Mouse (Mus musculus) stomach, embryonic 14.5 days (tissue): Measurements from ENCODE around the gene Cdkal1. TPM values are rescaled to one million over a fixed set of nuclear protein-coding genes. Genes with fewer than 3 reads are reported as not detected.

Source experiments
- ATAC-seq: fragments of 200-750 bp; cut with Nextera tagmentation; 2 replicates; pipeline ENCODE4 v1.8.0; 2017; ENCODE audit warnings: low read depth, moderate TSS enrichment; ENCODE audit not compliant: insufficient number of reproducible peaks, insufficient read depth, low FRiP score
- H3K27ac ChIP-seq: fragments of 300-500 bp; sonication (generic); 2 replicates; pipeline ENCODE4 v1.5.1; 2014; ENCODE audit warnings: mild to moderate bottlenecking, low read length, moderate library complexity, mixed read lengths
- H3K27me3 ChIP-seq: fragments of 300-500 bp; sonication (generic); 2 replicates; pipeline ENCODE4 v1.6.1; 2014; ENCODE audit warnings: low read length, control low read depth, mixed read lengths; ENCODE audit not compliant: control insufficient read depth, insufficient read depth
- H3K36me3 ChIP-seq: fragments of 300-500 bp; sonication (generic); 2 replicates; pipeline ENCODE4 v1.6.1; 2014; ENCODE audit warnings: mild to moderate bottlenecking, control low read depth, low read length, moderate library complexity, mixed read lengths; ENCODE audit not compliant: control insufficient read depth, insufficient read depth
- H3K4me1 ChIP-seq: fragments of 300-500 bp; sonication (generic); 2 replicates; pipeline ENCODE4 v1.6.1; 2014; ENCODE audit warnings: low read length, control low read depth, mixed read lengths; ENCODE audit not compliant: control insufficient read depth, insufficient read depth
- H3K4me2 ChIP-seq: fragments of 300-500 bp; sonication (generic); replicated peaks from 2 replicates; pipeline ENCODE4 v1.6.1; 2014; ENCODE audit warnings: low read depth, low read length, control low read depth
- H3K4me3 ChIP-seq: fragments of 300-500 bp; sonication (generic); 2 replicates; pipeline ENCODE4 v1.5.1; 2014; ENCODE audit warnings: low read depth, low read length, control low read depth
- H3K9ac ChIP-seq: fragments of 300-500 bp; sonication (generic); replicated peaks from 2 replicates; pipeline ENCODE4 v1.6.1; 2014; ENCODE audit warnings: low read depth, mild to moderate bottlenecking, control low read depth, low read length, moderate library complexity, mixed read lengths
- H3K9me3 ChIP-seq: fragments of 300-500 bp; sonication (generic); 2 replicates; pipeline ENCODE4 v1.6.1; 2016; ENCODE audit warnings: low read depth, low read length, control low read depth; ENCODE audit not compliant: control insufficient read depth
- WGBS: fragments of 180-500 bp; shearing (Covaris S2); extraction: QIAGEN DNeasy Blood & Tissue Kit; methylation state at CpG from one replicate; pipeline ENCODE4 v1.1.7; 2014; 5-methylcytosine and 5-hydroxymethylcytosine counted together
- polyA plus RNA-seq: library from polyadenylated mRNA; unstranded; fragments of >200 nt; fragmentation: Nextera tagmentation; extraction: Ambion mirVana; gene quantifications from 2 replicates; pipeline ENCODE4 v1.2.1, GENCODE M21; 2014

Cdkal1 gene
- polyA plus RNA-seq, 1 experiment from 2014 or later, result 44.8 TPM

DNA sequence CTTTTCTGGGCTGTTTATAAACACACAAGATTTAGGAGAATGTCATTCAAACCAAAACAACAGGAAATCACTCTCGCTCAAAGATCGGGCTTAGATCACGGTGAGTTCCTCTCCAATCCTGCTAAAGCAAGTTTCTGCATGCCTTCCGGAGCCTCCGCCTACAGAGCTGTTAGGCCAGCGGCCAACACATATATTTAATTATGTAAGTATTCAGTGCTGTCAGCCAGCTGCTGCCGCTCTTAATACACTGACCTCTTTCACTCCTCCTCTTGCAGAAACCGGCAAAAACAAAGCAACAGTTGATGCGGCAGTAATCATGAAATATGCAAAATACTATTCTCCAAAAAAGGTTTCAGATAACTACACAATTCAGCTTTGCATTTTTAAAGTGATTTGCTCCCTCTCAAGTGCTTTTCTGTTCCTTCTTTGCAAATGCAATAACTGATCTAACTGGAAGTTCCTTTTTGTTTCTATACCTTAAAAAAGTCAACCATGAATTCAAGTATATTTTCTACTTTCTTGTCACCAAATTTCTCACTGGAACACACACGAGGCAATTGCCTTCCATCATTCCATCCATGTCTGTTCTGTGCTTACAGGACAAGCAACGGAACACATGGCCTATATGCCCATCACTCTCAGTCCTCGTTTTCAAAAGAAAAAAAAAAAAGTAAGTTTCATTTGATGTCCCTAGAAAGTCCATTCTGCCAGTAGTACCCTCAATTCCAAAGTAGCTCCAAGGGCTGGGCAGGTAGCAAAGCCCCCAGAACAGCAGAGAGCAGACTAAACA is 85.6 kb downstream of the Cdkal1 start:
- H3K27ac ChIP-seq, result peak overlapping the region; percentile 62; the same call in 1 of the 2 replicates
- no peak overlapping the region for H3K4me2 ChIP-seq
- peak; percentile 76; the same call in 1 of the 2 replicates for ATAC-seq
- H3K36me3 ChIP-seq, result no peaks in the 10 kb centered on the region
- H3K27me3 ChIP-seq, result no peaks in the 10 kb centered on the region
- no peak overlapping the region for H3K9ac ChIP-seq
- H3K9me3 ChIP-seq, result no peaks in the 10 kb centered on the region
- peaks cover 36% of the 10 kb centered on the region for H3K4me1 ChIP-seq
- H3K4me3 ChIP-seq, result no peak overlapping the region
- WGBS, result 17% methylated on average over 12 of the region's 12 CpGs

DNA sequence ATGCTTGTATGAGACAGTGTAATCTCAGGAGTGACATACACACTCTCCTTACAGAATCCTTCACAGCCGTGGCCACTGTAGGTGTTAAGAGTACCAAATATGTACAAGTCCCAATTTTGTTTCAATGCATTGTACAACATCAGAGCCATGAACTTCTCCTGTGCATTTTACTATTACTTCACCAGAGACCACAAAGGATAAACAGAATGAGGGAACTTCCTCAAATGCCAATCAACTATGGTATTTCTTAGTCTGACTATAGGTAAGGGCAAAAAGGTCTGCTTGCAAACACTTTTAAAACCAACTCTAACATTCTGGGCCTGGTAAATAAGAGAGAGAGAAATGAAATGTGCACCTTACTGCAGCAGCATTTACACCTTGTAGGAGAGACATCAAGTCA is 87.4 kb downstream of the Cdkal1 start:
- peaks cover 26% of the 10 kb centered on the region for H3K4me1 ChIP-seq
- H3K4me2 ChIP-seq, result no peak overlapping the region
- no peak for ATAC-seq
- WGBS, result 71% methylated on average over 1 of the region's 1 CpGs
- H3K36me3 ChIP-seq, result no peaks in the 10 kb centered on the region
- H3K9me3 ChIP-seq, result no peaks in the 10 kb centered on the region
- H3K9ac ChIP-seq, result no peak overlapping the region
- H3K27ac ChIP-seq, result no peak overlapping the region
- H3K4me3 ChIP-seq, result no peak overlapping the region
- H3K27me3 ChIP-seq, result no peaks in the 10 kb centered on the region

DNA sequence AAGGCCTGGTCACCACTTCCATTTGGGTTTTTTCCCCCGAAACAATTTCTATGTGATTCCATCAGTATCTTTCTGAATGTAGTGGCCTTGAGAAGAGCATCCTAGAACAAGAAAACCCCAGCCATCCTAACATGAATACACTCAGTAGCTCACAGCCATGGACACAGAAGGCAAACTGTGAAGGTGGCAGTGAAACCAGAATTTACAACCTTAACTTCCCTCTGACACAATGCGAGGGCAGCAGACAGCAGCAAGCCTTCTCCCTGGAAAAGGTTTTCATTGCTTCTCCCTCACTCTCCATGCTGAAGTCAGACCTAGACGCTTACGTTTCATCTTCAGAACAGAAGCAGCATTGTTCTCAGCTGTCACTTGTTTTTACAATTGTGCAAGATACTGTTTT is 87.9 kb downstream of the Cdkal1 start:
- WGBS, result 64% methylated on average over 4 of the region's 4 CpGs
- peak overlapping the region; percentile 11; the same call in 1 of the 2 replicates for H3K27ac ChIP-seq
- no peak overlapping the region for H3K9ac ChIP-seq
- H3K4me3 ChIP-seq, result no peak overlapping the region
- H3K4me2 ChIP-seq, result no peak overlapping the region
- ATAC-seq, result no peak
- H3K27me3 ChIP-seq, result no peaks in the 10 kb centered on the region
- peaks cover 26% of the 10 kb centered on the region for H3K4me1 ChIP-seq
- no peaks in the 10 kb centered on the region for H3K9me3 ChIP-seq
- H3K36me3 ChIP-seq, result no peaks in the 10 kb centered on the region

DNA sequence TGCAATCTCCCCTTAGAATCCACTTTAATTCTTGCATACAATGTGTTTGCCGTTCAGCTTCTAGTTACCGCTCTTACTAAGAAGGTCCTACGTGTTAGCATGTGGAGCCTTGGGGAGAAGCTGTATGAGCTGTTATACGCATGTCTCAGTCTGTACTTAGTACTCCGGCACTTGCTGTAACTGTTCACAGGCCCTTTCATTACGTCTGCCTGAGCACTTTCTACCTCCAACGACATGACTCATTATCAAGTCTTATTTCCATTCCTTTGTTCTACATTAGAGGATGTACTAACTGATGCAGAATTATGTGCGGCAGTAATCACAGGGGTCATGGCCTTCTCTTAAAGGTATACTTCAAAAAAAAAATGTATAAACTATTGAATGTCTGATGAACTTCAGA is 89.1 kb downstream of the Cdkal1 start:
- WGBS, result 65% methylated on average over 8 of the region's 8 CpGs
- Histone ChIP-seq H3K9ac (no peak overlapping the region), H3K9me3 (no peaks in the 10 kb centered on the region), H3K4me3 (no peak overlapping the region), H3K4me1 (peaks cover 24% of the 10 kb centered on the region), H3K4me2 (no peak overlapping the region), H3K27me3 (no peaks in the 10 kb centered on the region), H3K36me3 (no peaks in the 10 kb centered on the region), H3K27ac (no peak overlapping the region)
- no peak for ATAC-seq

DNA sequence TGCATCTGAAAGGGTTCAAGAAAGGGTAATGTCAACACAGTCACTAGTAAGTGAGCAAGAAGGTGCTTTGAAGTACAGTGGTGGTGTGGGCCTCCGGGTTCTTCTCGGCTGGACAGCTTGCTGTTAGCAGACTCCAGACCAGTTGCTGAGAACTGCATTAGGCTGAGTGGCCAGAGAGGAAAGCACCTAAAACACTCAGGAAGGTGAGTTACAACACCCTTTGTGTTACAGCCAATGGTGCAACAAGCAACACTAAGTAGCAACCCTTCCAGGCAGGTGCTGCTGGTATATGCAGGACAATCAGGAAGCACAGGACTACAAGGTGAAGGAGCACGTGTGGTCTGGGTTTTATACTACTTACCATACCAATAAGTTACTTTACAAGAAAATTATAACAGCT is 90.2 kb downstream of the Cdkal1 start:
- Histone ChIP-seq H3K27ac (peak overlapping the region; percentile 23; the same call in 1 of the 2 replicates), H3K9ac (no peak overlapping the region), H3K4me1 (peaks cover 23% of the 10 kb centered on the region), H3K36me3 (no peaks in the 10 kb centered on the region), H3K4me3 (no peak overlapping the region), H3K27me3 (no peaks in the 10 kb centered on the region), H3K9me3 (no peaks in the 10 kb centered on the region), H3K4me2 (no peak overlapping the region)
- 34% methylated on average over 3 of the region's 3 CpGs for WGBS
- ATAC-seq, result no peak

DNA sequence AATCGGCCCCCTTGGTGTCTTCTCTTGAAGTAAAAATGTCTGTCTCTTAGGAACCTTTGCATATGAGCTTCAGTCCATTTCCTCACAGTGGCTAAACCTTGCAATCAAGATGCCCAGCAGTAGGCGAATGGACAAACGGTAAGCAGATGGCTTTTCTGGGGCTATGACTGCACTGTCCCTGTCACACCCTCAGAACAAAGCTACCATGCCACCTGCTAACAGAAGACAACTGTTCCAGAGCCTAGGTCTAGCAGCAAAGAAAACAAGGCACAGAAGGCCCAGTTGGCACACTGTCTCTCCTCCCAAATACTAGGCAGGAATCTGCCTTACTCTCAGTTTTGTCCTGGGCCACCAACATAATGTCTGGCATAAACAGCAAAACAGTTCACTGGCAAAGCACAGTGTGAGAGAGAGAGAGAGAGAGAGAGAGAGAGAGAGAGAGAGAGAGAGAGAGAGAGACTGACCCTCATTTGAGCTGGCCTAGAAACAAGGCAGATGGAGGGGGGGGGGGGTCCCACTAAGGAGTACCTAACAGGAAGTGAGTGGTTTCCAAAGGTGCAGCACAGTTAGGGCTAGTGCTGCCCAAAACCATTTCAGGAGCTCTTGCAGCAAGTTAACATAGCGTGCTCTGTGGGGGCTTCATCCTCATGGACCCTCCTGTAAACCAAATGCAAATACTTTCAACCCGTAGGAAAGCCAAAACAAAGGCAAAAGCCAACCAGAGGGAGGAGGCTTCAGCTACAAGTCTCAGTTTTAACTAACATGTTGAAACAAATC is 95.6 kb downstream of the Cdkal1 start:
- no peaks in the 10 kb centered on the region for H3K27me3 ChIP-seq
- H3K36me3 ChIP-seq, result no peaks in the 10 kb centered on the region
- 0 out of 2 replicates have a peak overlapping the region, but pooled peaks have one; percentile 29 for H3K27ac ChIP-seq
- H3K9me3 ChIP-seq, result no peaks in the 10 kb centered on the region
- no peak overlapping the region for H3K9ac ChIP-seq
- peaks cover 6% of the 10 kb centered on the region; the same call in 1 of the 2 replicates for H3K4me1 ChIP-seq
- WGBS, result 73% methylated on average over 5 of the region's 5 CpGs
- no peak overlapping the region for H3K4me3 ChIP-seq
- no peak overlapping the region for H3K4me2 ChIP-seq
- no peak for ATAC-seq

DNA sequence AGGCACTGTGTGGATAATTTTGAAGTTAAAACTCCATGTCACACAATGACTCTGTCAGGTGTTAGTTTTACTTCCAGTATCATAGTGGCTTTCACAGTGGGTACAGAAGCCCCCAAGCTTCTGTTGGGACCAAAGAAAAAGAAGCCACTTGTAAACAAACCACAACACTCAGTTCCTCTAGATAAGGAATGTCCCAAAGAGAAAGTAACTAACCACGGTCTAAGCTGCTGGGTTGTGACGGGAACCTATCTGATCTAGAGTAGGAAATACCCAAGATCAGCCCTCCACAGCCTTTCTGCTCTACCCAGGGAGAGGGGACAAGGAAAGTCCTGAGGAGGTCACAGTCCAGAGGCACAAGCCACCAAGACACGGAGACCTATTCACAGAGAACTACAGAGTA is 99.4 kb downstream of the Cdkal1 start:
- Histone ChIP-seq H3K4me2 (no peak overlapping the region), H3K4me3 (no peak overlapping the region), H3K4me1 (peaks cover 3% of the 10 kb centered on the region; the same call in 1 of the 2 replicates), H3K36me3 (no peaks in the 10 kb centered on the region), H3K27ac (no peak overlapping the region), H3K9ac (no peak overlapping the region), H3K27me3 (no peaks in the 10 kb centered on the region), H3K9me3 (no peaks in the 10 kb centered on the region)
- WGBS, result 70% methylated on average over 3 of the region's 3 CpGs
- no peak for ATAC-seq

DNA sequence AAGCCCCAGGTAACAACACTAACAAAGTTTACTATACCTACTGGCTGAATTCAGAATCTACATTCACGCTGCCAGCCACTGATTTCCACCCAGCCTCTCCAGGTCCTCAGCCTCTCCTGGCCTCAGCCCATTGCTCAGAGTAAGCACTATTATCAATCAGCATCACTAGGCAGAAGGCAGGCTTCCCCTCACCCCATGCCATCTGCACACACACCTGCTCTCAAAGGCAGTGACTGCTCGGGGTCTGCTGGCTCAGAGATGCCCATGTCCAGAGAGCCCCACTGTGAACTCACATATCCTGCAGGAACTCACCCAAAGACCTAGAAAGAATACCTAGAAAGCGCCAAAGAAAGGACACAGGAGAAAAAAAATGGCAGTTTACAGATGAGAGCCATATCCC is 102.2 kb downstream of the Cdkal1 start:
- no peak overlapping the region for H3K27ac ChIP-seq
- no peaks in the 10 kb centered on the region for H3K4me1 ChIP-seq
- no peak for ATAC-seq
- H3K4me3 ChIP-seq, result no peak overlapping the region
- H3K27me3 ChIP-seq, result no peaks in the 10 kb centered on the region
- H3K9ac ChIP-seq, result no peak overlapping the region
- WGBS, result 88% methylated on average over 3 of the region's 3 CpGs
- no peak overlapping the region for H3K4me2 ChIP-seq
- no peaks in the 10 kb centered on the region for H3K36me3 ChIP-seq
- H3K9me3 ChIP-seq, result no peaks in the 10 kb centered on the region
